Mouse (Mus musculus) thymus, postnatal 25 days (tissue): ENCODE data around the gene Ifih1.

Source experiments
- DNase-seq: peaks from one replicate; pipeline ENCODE4 v3.0.0; 2022

The Ifih1 gene

GRCm38 (mm10) chr2:62630446-62630845, 15.6 kb downstream of the Ifih1 start:
- peak; percentile 10 for DNase-seq

DNA sequence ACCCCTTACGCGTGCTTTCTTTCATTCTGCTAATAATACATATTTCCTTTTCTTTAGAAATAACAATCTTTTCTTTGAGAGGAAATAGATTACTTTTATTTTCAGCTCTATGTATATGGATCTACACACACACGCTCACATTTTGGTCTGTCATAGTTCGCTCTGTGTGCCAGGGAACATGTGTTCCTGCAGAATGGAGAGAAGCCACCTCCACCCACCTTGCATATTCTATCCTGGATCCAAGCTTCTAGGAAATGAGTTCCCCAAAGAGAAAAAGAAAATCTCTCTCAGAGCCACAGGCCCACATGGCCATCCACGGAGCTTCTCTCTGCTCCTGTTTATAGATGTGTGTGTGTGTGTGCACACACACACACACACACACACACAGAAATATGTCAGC, 17.7 kb downstream of the Ifih1 start:
- no peak for DNase-seq

DNA sequence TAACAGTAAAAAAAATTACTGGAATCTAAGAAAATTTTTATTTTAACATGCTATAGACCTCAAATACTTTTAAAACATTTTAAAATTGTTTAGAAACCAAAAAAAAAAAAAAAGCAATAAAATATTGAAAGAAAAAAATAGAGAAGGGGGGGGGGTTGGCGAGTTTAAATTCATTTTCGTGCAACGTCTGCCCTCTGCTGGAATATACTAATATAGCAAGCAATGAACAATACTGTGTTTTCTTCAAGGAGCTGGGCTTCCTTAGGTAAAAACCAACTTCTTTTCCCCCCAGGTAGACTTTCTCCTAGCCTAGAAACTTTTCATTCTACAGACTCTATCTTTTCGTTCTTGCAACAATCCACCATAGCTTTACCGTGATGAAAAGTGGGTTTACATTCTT, 18.3 kb downstream of the Ifih1 start:
- DNase-seq: no peak

DNA sequence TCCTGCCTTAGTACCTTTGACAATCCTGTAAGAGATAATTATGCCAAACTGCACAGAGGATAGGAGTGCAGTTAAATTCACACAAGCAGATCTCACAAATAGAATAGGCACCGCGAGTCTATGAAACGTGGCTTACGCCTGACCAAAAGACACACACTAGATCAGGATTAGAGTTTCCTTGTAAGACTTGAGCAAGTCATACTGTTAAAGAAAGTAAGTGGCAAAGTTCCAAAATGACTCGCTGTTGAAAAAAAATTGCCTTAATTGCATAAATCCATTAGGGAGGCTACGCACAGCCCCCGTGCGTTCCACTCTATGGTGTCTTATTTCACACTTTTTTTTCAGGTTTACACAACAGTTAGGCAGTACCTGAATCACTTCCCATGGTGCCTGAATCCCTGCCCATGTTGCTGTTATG, 23.0 kb downstream of the Ifih1 start:
- no peak for DNase-seq

DNA sequence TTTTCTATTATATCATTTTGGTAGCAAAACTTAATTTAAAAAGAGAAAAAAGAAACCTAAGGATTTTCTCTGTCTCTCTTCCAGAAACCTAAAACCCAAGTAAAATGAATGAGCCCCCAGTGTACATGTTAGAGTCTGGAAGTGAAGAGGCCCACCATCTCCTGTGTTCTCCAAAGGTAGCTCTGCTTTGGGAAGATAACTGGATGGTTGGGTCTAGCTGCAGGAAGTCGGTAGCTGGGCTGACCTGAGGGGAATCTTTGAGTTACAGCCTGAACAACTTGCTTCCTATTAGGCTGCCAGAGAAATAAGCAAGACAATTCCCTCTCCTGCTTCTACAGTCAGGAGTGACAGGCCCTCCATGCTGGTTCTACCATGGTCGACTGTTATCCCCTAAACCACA, 26.4 kb downstream of the Ifih1 start:
- DNase-seq: no peak

GRCm38 (mm10) chr2:62618934-62619341, 27.1 kb downstream of the Ifih1 start:
- DNase-seq: no peak

DNA sequence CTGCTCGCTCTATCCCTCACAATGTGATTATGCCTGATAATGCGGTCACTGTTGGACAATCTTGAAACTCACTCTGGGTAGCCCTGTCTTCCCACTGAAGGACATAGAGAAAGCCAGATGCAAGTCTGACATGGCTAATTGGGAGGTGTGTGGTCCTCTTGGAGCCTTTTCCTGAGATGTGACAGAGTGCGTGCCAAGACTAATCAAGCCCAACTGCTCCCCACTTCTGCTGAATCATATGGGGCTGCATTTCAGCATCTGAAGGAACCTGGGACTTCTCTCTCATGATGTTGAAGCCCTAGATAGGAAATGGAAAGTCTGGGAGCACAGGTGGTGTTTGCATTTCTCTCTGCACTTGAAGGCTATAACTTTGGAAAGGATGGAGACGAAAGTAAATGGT, 32.9 kb downstream of the Ifih1 start:
- no peak for DNase-seq

- no peak for DNase-seq
Measured at GRCm38 (mm10) chr2:62606205-62606604, 39.9 kb downstream of the Ifih1 start.

DNA sequence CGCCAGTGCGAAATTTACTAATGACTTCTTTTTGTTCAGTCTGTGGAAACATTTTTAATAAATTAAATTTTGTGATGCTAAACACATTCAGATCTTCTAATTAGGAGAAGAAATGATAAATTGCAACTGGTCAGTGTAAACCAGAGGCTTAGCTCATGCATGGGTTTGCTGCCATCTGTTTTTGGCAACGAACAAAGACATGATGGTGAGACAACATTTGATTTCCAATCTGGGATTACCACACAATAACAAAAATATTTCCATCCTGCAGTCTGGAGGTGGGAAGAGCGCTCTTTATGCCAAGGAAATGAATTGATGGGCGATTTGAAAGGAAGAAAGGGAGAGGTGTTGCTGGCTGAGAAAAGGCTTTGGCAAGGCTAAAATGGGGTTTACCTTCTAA, 42.5 kb downstream of the Ifih1 start:
- DNase-seq: no peak

DNA sequence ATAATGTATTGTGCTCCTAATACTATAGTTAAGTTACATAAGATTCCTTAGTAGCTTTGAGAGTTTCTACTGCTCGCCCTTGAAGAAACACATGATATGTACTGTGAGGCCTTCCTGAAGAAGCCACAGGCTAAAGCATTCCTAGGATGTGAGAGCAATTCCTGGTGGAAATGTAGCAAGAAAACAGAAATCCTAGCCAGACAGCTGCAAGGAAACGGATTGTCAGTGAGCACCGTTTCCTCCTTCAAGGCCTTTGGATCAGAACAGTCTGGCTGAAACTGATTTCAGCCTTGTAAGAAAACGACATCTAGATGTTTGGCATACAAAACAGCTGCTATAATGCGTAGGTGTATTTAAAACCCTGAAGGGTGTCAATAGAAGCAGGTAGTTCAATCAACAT, 49.5 kb downstream of the Ifih1 start:
- DNase-seq: no peak

DNA sequence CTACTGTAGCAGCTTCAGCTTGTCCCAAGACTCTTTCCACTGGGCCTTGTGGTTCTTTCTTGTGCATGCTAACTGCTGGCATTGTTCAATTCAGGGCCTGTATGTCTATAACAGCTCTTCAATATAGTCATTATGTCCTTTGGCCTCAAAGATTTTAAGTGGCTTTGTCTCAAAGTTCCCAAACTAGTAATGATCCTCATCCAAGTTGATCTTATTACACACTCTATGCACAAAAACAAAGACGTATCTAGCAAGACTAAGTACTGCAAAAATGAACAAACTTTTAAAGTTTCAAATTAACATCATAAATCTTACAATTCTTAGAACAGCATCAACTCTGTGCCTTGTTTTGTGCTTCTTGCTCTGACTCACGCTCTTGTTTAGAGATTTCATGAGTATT, 51.6 kb downstream of the Ifih1 start:
- no peak for DNase-seq

GRCm38 (mm10) chr2:62591555-62591954, 54.5 kb downstream of the Ifih1 start:
- DNase-seq: no peak

DNA sequence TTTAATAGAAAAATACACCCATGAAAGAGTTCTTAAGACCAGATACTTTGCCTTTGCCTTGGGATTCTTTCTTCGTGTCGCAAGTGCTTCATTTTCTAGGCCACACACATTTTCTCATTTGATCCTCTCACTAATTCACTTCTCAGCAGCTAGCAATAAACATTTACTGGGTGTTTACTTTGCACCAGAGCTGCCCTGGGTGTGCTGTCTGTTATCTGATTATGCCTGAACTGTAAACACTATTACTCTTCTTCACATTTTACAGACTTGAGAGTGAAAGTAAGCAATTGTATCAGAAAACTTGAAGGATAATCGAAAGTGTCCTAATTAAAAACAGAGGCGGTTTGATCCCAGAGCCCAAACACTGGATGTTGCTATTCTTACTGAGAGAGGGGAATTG, 56.7 kb downstream of the Ifih1 start:
- no peak for DNase-seq

DNA sequence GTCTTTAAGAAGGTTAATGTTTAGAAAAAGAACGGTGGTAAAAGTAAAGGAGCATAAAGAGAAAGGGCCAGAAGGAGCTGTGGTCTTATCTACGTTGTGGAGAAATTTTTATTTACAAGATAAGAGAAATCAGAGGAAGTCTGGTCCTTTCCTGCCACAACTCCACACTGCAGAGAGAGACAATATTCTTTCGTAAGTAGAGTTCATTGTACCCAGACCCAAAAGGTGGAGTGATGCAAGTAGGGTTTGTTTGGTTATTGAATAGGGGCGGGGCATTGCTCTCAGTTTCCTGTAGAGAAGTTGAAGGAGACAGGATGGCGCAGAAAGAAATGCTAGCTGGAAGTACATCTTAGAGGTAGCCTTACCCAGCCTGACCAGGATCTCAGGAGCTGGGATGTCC, 60.3 kb downstream of the Ifih1 start:
- no peak for DNase-seq

- no peak for DNase-seq
Measured at GRCm38 (mm10) chr2:62574962-62575361, 71.1 kb downstream of the Ifih1 start.

GRCm38 (mm10) chr2:62574250-62574649, 71.8 kb downstream of the Ifih1 start:
- DNase-seq: no peak

DNA sequence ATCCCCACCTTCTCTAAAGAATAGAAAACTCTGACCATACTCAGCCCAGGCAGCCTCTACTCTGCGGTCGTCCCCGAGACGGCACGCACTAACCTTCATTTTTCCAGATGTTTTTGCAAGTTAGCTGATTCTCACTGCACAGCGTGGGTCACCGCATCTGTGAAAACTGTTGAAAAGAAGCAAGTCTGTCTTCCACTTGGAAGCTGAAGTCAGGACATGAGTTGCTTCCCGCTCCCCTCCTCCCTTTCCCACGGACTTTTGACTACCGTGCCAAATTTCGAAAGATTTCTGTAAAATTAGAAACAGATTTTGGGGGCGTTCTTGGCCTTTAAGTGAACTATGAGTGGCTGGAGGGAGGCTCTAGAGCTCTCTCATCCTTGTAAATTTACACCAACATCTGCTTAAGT, 72.3 kb downstream of the Ifih1 start, which contains the start of gene Fap:
Fap (minus strand) TSS at position 323 of the 407 bp plus-strand sequence.
- no peak for DNase-seq

GRCm38 (mm10) chr2:62573099-62573752, 72.8 kb downstream of the Ifih1 start:
- no peak for DNase-seq

DNA sequence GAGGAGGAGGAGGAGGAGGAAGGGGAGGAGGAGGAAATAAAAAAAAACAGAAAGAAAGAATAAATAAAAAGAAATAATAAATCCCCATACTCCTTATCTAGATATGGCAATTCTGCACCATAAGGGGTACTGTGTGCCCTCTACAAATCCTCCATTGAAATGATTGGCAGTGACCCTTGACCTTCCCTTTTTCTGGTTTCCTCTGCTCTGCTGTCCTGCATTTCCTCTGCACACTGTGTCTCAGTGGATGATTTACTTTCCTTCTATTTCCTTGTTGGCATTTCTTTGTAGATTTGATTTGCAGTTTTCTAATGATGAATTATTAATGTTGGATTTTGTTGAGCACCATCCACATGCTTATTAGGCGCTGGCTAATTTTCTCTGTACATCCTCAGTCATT, 81.4 kb downstream of the Ifih1 start:
- DNase-seq: no peak

- DNase-seq: no peak
Measured at GRCm38 (mm10) chr2:62562661-62563485, 83.2 kb downstream of the Ifih1 start.

DNA sequence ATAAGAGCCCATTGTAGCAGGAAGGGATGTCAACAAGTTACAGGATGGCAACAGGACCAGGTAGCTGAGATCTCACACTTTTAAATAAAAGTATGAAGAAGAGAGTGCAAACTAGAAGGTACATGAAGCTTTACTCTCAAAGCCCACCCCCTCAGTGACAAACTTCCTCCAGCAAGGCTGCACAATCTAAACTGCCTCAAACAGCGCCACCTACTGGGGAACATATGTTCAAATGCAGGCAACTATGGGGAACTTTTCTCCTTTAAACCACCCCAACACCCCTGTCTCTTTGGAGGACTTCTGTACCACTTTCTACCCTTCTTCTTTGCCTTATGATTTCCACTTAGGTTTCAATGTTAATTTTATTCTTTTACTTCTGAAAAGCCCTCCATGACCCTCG, 88.6 kb downstream of the Ifih1 start:
- no peak for DNase-seq

GRCm38 (mm10) chr2:62556349-62556748, 89.7 kb downstream of the Ifih1 start:
- DNase-seq: no peak

DNA sequence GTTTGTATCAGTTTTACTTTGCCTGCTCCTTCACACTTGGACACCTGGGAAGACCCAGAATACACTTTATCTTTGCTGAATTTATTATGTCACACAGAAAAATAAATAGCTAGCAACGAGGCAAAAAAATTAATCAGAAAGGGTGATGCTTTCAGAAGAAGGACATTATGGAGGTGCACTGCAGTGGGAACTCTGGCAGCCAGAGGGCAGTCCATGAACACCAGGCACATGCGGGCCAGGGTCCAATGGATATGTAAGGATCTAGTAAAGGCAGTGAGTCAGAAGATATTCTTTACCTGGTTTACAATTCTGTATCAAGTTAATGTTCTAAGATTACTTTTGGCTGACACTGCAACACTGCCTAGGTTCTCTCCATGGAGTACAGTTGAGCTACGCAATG, 96.4 kb downstream of the Ifih1 start:
- no peak for DNase-seq

DNA sequence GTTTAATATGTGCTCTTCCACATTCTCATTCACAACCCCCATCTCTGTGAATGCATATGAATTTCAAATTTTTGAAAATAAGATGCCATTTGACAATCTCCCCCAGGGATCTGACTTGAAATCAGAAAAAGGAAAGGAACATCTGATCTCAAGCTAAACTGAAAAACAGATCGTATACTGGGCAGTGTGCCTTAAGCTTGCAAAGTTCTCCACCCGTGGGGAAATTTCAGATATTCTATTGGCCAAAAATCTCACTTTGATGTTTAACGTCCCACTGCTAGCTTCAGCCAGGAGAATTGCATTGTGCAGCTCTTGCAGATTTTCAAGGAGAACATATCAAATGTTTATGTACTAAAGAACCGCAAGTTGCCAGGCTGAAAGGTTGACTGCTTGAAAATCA, 96.9 kb downstream of the Ifih1 start:
- no peak for DNase-seq

GRCm38 (mm10) chr2:62548104-62548503, 98.0 kb downstream of the Ifih1 start:
- DNase-seq: no peak
